Comparison of ENCODE assay signal across 19 mouse cellular contexts in the genomic region with DNA sequence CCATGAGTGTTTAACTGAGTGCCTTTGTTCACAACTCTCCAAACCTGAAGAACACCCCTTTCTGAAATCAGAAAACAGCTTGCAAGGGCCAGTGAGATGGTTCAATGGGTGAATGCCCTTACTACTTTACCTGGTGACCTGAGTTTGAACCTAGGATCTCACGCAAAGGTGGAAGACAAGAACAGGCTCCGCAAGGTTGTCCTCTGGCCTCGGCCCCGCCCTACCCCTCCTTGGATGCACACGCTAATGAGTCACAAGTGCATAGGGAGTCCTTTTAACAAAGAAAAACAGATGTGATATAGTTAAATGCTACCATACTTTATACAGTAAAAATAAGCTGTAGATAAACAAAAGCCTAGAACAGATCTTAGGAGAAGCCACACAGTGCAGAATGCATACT.
"Had no signal": no experiment of that assay in that cellular context is flagged by ENCODE, and none has a peak within 500 bp of the region (broad histone marks: within the 10 kb centered on the region; RNA-seq: fewer than 3 reads in every experiment).

No protein-coding gene starts in this region.

- H3K4me3 ChIP-seq: liver, embryonic 13.5 days; liver, embryonic 15.5 days; lung, embryonic 15.5 days; megakaryocyte, embryonic 14.5 days; midbrain, embryonic 13.5 days; midbrain, embryonic 15.5 days; neural tube, embryonic 12.5 days; stomach, embryonic 15.5 days had no signal

- H3K27ac ChIP-seq: liver, embryonic 13.5 days; liver, embryonic 15.5 days; lung, embryonic 15.5 days; macrophage; midbrain, embryonic 13.5 days; midbrain, embryonic 15.5 days; neural tube, embryonic 12.5 days; stomach, embryonic 15.5 days had no signal

- H3K9me3 ChIP-seq: liver, embryonic 13.5 days; liver, embryonic 15.5 days; lung, embryonic 15.5 days; megakaryocyte, embryonic 14.5 days; midbrain, embryonic 13.5 days; midbrain, embryonic 15.5 days; neural tube, embryonic 12.5 days; stomach, embryonic 15.5 days had no signal

- H3K4me2 ChIP-seq: liver, embryonic 13.5 days; liver, embryonic 15.5 days; lung, embryonic 15.5 days; midbrain, embryonic 11.5 days; midbrain, embryonic 13.5 days; midbrain, embryonic 15.5 days; neural tube, embryonic 12.5 days; stomach, embryonic 15.5 days had no signal

- DNase-seq: liver, embryonic 13.5 days; liver, postnatal 0 days; lung, adult 2 months; lung, postnatal 14 days; lung, postnatal 36 days; right cerebral cortex, postnatal 14 days; thymus, adult 2 months; thymus, postnatal 25 days; thymus, postnatal 4 days had no signal

- ATAC-seq: liver, postnatal 0 days; lung, postnatal 0 days; midbrain, embryonic 13.5 days; midbrain, embryonic 15.5 days had no signal

- H3K9ac ChIP-seq: liver, embryonic 13.5 days; liver, embryonic 15.5 days; liver, postnatal 0 days; lung, embryonic 15.5 days; midbrain, embryonic 13.5 days; midbrain, embryonic 15.5 days; neural tube, embryonic 12.5 days; stomach, embryonic 15.5 days had no signal

- H3K4me1 ChIP-seq: liver, embryonic 15.5 days; lung, embryonic 15.5 days; midbrain, embryonic 13.5 days; midbrain, embryonic 15.5 days; neural tube, embryonic 12.5 days had no signal

- H3K36me3 ChIP-seq: liver, embryonic 13.5 days; lung, embryonic 15.5 days; midbrain, embryonic 15.5 days; stomach, embryonic 15.5 days had no signal

- H3K27me3 ChIP-seq: liver, embryonic 13.5 days; liver, embryonic 15.5 days; lung, embryonic 15.5 days; megakaryocyte, embryonic 14.5 days; midbrain, embryonic 13.5 days; midbrain, embryonic 15.5 days; neural tube, embryonic 12.5 days; stomach, embryonic 15.5 days had no signal
